Mouse (Mus musculus): ENCODE data around the gene Gm49396.

GRCm38 (mm10) chr7:30550603-30551002 is 12.5 kb upstream of the Gm49396 start:
- TF ChIP-seq CTCF (IDR thresholded peaks at IDR 0.05), result no peak
- TF ChIP-seq EP300 (IDR thresholded peaks at IDR 0.05; ENCODE audit: insufficient read depth, low read depth, low read length), result no peak
